Mouse (Mus musculus): ENCODE measurements around the gene Iqsec3.

Iqsec3 gene

DNA sequence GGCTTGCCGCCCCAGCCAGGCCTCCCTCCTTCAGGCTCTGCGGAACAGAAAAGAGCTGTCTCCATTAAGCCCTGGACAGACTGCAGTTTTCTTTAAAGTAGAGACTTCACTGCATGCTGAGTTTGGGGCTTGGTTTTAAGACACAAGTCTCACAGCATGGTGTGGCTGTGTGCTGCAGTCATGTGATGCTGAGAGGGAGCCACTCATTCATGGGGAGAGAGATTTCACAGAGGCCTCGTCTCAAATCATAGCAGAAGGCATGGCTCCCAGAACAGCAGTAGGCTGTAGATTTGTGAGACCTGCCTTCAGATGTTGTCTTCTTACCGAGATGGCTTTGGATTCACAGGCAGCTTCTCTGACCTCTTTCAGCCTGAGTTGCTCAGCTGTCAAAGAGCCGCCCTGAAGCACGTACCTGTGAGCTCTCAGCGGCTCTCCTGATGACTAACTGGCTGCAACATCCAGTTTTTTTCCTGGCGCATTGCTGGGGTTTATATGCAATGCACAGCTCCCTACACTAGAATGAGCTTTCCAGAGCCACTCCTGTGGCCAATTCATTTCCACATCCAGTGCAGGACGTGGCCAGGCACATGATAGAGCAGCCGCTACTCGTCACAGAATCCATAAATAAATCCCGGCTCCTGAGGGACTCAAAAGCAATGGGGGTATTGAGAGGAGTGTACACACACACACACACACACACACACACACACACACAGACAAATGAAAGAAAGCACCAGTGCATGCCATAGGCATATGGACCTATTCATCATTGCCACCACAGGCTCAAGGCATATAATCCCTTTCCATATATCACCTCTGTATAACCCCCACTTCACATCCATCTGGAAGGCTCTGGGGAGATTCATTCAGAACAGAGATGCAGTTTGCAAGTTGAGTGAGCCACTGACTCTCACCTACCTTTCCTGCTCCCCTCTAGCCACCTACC, 18.7 kb downstream of the Iqsec3 start:
- no peak for DNase-seq (ENCODE audit: low spot score in 2 of 2)

DNA sequence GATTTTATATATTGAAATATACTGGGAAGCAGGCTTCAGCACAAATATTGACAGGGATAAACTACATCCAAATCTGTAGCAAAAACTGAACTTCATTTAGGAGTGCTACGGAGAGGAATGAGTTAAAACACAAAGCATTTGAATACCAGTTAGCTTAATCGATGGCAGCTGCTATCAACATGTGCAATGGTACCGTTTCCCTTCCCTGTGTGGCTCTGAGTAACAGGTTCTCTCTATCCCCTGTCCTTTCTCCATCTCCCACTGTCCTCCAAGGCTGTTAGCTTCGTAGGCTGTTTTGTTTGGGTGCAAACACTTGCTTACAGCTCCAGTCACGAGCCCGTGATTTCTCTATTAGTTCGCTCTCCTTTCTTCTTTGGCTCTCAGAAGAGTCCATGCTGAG, 19.7 kb downstream of the Iqsec3 start:
- DNase-seq (ENCODE audit: low spot score in 2 of 2), result no peak

DNA sequence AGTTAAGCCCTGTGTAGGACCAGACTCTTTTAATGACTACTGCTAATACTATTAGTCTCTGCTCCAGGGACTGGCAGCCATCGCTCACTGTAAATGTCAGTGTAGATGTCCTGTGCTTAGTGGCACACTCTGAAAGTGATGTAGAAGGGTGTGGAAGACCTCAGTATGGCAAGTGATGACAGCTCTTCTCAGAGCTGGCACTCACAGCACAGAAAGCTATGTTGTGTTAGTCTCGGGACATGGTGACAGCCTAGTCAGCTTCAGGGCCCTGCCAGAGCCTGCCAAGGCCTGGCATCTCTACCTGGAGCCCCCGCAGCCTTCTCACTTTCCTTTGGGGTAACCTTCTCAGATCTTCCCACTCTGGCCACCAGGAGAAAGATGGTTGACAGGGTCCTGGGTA, 21.8 kb downstream of the Iqsec3 start:
- no peak for DNase-seq (ENCODE audit: low spot score in 2 of 2)

DNA sequence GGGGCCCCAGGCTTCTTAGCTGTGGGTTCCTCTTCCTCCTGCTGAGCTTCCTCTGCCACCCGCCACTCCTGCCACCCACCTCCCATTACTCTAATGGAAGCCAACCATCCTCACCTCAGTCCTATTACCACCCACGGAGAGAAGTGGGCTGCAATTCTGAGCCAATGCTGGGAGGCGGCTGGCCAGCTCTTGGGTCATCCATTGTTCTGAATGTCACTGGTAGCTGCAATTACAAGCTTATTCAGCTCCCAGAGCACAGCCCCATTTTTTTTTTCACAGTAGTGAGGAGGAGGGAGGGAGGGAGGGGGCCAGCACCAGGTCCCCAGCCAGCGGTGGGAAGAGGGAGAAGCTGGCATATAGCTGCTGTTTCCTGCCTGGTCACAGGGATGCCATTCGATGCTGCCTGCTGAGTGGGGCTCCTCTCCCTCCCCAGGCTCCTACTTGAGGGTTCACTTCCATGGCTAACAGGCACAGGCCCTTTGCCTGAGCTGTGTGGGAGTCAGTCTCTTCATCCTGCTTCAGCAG, 32.7 kb downstream of the Iqsec3 start:
- no peak for DNase-seq (ENCODE audit: low spot score in 2 of 2)

DNA sequence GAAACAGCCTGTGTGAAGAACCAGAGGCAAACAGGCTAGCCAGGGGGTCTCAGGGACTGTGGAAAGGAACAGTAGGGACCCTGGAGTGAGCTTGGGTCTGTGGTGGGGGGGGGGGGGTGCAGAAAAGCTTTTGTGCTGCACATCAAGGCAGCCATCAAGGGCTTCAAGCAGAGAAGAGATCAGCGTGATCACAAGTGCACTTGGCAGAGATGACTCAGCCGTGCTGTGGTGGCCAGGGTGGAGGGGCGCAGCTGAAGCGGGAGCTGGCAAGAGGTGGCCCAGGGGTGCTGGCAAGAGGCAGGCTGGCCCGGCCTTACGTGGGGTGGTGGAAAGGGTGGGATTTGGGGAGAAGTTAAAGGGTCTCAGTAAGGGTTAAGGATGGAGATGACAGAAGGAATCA, 48.6 kb downstream of the Iqsec3 start:
- no peak for DNase-seq (ENCODE audit: low spot score in 2 of 2)

DNA sequence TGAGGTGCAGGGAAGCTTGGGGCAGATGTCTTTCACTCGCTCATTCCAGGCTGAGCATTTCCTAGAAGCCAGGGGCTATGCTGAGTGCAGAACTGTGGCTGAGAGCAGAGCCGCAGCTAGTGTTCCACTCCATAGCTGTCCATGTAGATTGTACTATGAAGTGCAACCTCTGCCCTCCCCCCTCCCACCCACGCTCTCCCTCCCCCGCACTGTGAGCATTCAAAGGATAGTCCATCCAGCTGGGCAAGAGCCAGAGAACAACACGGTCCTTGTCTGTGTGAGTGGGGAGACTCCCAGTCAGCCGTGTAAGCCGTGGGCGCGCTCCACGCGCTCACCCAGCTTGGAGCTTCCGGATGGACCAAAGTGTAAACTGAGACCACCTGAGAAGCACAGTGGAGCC, 49.1 kb downstream of the Iqsec3 start:
- no peak for DNase-seq (ENCODE audit: low spot score in 2 of 2)

DNA sequence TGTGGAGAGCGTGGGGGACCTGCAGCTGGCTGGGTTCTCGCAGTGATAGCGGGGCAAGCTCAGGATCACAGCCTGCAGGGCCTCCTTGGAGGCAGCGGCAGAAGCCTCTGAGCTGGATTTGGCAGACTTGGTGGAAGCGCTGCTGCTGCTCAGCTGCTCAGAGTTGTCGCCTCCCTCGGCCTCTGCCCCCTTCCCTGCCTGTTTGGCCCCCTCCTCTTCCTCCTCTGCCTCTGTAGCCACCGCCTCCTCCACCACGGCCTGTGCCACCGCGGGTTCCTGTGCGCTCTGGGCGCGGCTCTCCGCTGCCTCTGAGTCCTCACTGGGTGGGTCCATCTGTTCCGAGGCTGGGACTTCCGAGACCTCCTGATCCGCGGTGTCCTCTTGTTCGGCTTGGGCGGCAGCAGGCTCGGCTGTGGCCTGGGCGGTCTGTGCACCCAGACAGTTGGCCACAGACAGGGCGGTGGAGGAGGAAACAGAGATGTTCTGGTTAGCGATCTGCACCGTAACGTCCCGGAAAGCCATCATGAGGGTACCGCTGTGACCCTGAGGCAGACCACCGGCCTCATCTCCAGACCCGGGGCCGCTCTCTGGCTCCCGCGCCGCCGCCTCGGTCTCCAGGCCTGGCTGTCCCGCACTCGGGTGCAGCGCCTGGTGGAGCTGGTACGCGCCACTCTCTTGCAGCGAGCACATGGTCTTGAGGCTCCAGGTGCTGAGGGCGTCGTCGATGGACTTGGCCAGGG, 60.8 kb downstream of the Iqsec3 start:
- no peak for DNase-seq (ENCODE audit: low spot score in 2 of 2)

DNA sequence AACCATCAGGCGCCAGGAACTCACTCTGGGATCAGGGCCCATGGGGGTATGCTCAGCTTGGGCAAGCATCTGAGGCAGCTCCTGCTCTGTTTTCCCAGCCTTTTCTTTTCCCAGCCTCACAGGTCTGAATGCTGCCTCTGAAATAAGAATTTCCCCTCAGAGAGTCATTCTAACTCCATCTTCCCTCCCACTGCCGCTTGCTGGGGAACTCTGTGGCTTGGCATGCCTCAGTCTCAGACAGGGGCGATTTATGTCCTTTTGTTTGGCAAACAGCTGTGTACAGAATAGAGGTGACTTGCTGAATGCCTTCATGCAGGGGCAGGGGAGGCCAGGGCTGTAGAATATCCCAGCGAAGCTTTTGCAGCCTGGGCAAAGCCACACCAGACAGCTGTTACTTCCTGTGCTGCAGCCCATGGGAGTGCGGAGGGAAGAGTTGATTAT, 65.9 kb downstream of the Iqsec3 start:
- DNase-seq (ENCODE audit: low spot score in 2 of 2), result no peak

DNA sequence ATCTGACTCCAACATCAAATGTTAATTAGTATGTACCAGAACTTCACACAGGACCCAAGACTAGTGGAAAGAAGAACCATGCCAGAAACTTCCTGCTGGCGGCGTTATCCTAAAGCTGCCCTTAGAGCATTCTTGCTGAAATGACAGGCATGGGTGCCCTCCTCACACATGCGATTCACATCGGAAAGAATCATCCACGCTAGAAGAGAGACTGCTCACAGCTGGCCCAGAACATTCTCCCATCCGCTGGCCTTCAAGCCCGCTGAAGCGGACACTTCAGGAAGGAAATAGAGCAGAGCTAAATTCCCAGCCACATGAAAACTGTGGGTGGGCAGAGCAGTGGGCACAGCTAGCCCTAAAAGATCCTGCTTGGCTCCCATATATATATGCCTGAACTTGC, 68.2 kb downstream of the Iqsec3 start:
- DNase-seq (ENCODE audit: low spot score in 2 of 2), result no peak

DNA sequence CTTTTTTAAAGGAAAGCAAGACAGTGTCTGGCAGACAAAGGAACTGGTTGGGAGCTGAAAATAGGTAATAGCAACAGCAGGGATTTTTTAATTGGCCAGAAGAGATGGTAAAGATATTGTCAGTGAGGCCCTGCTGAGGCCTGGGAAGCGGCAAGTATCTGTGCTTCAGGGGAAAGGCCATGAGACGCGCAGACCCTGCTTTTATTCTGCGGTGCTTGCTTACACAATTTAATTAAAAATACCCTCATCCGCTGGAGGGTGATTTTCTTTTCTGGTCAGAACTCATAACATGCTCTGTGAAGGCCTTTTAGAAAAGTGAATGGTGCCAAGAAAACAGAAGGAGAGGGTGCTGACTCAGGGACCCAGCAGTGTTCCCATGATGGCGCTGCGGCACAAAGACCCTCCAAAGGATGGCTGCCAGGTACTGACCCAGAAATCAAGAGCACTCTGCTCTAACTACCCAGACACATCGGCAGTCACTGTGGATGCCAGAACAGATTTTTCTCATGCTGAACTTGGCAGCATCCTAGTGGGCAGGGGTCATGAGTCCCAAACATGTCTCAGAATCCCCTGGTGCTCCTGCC, 70.7 kb downstream of the Iqsec3 start:
- DNase-seq (ENCODE audit: low spot score in 2 of 2), result no peak

DNA sequence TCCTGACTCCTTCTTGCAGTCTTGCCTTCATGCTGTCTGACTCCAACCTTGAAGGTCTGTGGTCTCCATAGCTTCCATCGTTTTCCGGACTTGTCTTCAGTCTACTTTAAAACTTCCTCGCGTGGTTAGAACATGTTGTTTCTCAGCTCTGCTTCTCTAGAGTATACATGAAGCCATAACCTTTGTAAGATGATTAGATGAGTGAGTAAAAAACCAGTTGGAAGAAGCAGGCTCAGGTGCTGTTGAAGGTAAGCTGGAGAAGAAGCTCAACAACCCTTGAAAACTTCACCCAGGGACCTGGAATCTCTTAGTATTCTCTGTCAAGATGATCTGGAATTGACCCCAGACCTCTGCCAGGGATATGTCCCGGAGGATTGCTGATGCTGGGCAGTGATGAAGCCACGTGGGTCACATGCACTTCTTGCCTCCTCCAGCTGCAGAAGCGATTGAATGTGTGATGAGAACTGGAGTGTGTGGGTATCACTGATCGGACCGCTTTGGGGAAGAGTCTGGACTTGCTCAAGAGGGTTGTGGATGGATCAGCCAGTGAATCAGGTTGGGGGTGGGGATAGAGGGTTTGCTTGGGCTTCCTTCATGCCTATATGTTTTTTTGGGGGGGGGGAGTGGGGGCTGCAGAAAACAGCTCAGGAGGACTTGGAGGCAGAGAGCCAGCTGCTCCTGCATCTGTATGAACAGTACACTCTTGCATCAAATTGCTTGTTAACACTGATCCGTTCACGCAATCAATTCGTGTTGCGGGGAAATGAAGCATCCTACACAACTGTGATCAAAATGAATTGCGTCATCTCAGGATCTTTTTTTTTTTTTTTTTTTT, 71.4 kb downstream of the Iqsec3 start:
- DNase-seq (ENCODE audit: low spot score in 2 of 2), result no peak

DNA sequence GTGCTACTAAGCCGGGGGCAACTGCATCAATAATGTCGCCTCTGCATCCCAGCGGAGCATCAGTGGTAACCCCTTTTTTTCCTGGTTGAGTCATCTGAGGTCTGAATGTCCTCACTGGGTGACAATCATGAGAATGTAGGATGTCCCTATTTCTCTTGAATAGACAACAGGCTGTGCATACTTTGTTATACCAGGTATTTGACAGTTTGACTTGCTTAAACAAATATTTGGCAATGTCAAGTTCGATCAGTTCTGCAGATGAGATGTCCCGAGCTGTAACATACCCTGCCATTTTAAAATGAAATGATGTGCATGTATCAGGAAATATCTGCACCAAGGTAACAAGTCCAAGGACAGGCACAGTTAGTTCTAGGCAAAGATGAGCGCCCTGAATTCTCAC, 72.3 kb downstream of the Iqsec3 start:
- DNase-seq (ENCODE audit: low spot score in 2 of 2), result no peak

DNA sequence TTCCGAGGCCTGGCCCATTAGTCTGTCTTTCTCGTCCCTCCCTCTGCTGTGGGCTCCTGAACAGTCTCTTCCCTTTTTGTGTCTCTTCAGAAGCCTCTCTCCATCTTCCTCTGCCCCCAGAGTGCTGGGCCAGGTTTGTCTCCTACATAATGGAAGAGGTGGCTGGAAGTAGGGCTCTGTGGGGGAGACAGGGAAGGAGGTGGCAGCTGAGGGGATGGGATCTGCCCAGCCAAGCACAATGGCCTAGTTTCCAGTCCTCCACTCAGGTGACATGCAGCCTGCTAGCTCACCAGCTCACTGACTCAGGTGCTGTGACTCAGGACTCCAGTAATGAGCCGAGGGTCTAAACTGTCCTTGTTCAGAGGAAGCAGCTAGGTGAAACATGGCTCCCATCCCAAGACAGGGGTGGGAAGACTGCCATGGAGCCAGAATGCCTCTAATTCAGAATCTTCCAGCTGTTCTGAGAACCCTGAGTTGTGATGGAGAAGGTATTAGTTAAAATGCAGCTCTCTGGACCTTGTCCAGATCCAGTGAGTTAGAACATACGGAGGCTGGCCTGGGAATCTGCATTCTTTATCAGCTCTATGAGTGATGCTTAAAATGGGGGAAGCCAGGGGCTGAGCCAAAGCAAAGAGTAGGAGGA, 80.7 kb downstream of the Iqsec3 start:
- DNase-seq (ENCODE audit: low spot score in 2 of 2), result no peak

DNA sequence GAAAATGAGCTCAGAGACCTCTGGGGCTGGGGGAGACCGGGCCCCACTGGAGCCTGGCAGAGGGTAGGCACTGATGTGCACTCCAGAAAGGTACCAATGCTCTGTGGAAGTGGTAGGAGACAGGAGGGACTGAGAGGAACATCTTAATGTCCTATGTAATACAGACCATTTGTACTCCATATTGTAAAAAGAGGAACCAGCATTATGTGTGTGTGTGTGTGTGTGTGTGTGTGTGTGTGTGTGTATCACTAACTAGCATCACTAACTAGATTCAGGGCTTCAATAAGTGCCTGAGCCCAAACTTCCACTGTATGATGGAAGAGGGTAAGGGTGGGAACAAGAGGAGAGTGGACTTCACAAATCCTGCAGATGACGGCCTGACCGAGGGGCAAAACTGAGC, 88.1 kb downstream of the Iqsec3 start:
- DNase-seq (ENCODE audit: low spot score in 2 of 2), result no peak

DNA sequence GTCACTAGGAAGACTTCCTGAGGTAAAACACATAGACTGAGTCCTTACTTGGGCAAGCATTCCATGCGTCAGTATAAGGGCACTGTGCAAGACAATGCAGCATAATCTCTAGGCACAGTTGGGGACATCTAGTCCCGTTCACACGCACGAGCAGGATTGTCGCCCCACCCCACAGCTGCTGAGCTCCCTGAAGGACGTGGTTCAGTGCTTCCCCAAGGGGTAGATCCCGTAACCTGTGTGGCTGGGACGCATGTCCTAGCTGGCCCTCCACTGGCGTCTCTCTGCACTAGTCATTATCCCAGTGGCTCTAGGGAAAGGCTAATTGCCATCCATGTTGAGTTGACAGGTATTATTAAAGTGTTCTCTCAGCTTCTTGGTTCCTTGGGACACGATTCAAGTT, 91.4 kb downstream of the Iqsec3 start:
- DNase-seq (ENCODE audit: low spot score in 2 of 2), result no peak

DNA sequence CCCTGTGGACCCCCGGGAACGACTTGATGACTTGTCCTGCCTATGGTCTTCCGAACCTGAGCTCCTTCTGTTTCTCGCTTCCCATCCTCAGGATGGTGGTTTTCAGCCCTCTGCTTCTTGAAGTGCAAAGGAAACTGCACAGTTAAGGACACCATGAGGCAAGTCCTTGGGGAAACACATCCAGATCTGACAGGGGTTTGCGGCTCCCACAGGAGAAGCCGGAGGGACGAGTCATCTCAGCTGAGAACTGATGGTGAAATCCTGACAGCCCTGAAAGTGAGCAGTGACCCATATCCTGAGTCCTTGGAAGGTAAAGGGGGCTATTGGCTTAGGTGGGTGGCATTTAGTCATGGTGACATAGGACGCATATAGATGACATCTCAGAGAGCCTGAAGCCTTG, 92.9 kb downstream of the Iqsec3 start:
- DNase-seq (ENCODE audit: low spot score in 2 of 2), result no peak

DNA sequence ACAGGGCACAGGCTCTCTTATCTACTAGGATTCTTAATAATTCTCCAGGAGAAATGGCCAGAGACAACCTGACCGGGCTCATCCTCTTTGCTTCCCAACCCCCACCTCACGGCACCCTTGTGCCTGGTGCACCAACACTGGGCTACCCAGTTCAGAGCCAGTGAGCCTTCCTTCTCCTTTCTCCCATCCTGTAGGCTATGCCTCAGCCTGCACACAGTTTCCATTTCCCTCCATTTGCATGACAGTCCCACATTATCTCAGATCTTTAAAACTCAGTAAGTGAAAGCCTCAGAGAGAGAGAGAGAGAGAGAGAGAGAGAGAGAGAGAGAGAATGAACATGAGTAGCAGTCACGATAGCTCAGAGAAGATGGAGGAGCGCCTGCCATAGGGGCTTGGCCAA, 95.2 kb downstream of the Iqsec3 start:
- no peak for DNase-seq (ENCODE audit: low spot score in 2 of 2)

DNA sequence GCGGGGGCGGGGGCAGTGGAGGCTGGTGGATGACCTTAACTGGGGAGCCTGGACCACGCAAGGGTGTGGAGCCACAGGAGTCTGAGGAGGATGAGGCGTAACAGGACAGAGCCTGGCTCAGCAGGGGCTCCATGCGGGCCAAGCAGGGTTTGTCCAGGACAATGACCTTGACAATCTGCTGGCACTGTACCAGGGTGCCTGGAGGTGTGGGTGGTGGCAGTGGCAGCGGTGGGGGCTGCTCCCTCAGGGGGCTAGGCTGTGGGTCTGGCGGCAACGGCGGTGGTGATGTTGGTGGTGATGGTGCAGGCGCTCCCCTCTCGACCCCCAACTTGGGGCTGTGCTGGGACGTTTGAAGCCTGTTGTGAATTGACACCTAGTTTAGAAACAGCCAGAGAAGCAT, 97.3 kb downstream of the Iqsec3 start:
- DNase-seq (ENCODE audit: low spot score in 2 of 2), result no peak

DNA sequence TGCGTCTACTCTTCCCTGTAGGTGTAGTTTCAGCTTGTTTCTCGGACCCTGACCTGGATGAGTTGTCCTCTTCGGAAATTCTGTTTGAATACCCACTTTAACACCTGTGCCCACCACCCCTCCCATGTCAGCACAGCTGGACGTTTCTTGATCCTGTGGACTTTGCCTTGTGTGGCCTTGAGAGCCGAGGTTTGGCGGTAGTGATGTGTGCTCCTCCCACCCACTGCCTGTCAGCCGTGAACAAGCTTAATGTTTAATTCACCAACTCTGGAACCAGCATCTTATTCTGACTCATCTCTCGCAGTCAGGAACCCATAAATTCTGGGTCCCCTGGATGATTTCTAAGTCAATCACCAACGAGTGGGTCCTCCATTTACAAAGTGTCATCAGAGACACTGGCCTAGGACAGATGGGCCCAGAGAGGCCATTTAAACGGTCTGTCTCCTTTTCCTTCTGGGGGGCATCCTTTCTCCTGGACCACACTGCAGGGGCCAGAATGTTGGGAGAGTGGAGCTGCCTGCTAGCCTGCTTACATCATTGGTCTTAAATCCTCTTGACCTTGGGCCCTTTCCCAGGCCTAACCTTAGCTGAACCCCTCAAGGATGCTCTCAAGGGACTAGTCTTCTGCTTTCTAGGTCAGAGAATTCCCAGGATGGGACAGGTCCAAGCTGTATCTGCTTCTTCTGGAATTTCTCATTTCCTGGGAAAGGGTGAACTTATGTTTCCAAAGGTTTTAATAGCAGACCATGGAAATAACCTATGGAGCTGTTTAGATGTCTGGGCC, 102.1 kb downstream of the Iqsec3 start:
- no peak for DNase-seq (ENCODE audit: low spot score in 2 of 2)

DNA sequence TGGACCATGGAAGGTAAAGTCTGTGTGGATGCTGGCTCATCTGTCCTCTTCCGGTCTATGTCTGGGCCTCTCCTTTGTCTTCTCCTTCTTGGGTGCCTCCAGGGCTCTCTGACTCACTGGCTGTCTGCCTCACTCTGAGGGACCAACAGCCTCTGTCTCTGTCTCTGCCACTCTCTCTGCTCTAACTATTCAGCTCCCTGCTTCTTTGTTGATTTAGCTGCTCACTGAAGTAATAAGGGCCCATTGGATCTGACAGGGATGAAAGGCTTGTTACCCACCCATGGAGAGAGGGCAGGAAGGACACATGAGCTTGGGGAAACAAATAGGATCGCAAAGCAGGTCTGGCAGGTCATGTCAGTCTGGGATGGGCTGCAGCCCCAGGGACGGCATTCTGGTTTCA, 106.4 kb downstream of the Iqsec3 start:
- no peak for DNase-seq (ENCODE audit: low spot score in 2 of 2)

Measured in urinary bladder, postnatal 4 days (tissue).